Comparison of ENCODE assay signal across 12 mouse cellular contexts in genomic region chr7:16780076-16780475, GRCm38 (mm10). TPM values are rescaled to one million over a fixed set of nuclear protein-coding genes. Genes with fewer than 3 reads are reported as not detected.
A peak's percentile ranks its signal among the peaks of the same experiment; 100 is the strongest.
DNase-seq lines count a peak whose midpoint lies in the region; ATAC-seq and TF ChIP-seq lines count a peak whose summit lies in the region.
"Had no signal": no experiment of that assay in that cellular context is flagged by ENCODE, and none has a peak within 500 bp of the region (broad histone marks: within the 10 kb centered on the region; RNA-seq: fewer than 3 reads in every experiment).

No protein-coding gene starts in this region.

- H3K27me3 ChIP-seq in intestine, postnatal 0 days (replicated peaks; ENCODE audit: control insufficient read depth, insufficient read depth, low read length): no peaks in the 10 kb centered on the region

- no peaks in the 10 kb centered on the region for H3K9me3 ChIP-seq in intestine, postnatal 0 days (ENCODE audit: control insufficient read depth)

- H3K4me1 ChIP-seq in intestine, postnatal 0 days (replicated peaks; ENCODE audit: control insufficient read depth, insufficient read depth, low read length): peaks cover 8% of the 10 kb centered on the region

- peak; percentile 62 for DNase-seq in adrenal gland, adult 2 months
- no peak for DNase-seq in adrenal gland, adult 8-10 months
- peak; percentile 52 for DNase-seq in MN1 (ENCODE audit: low spot score)
- peak; percentile 37 to 46 for DNase-seq in heart, postnatal 14 days
- peak; percentile 85 to 91 for DNase-seq in lung, adult 18-20 months
- DNase-seq in layer of hippocampus, adult 11-12 months (ENCODE audit: low spot score): no peak
- DNase-seq in thymus, postnatal 10 days (ENCODE audit: low spot score in 2 of 2): no peak
- DNase-seq: midbrain, embryonic 14.5 days had no signal

- TF ChIP-seq CTCF in intestine, postnatal 0 days (IDR thresholded peaks at IDR 0.05; ENCODE audit: low read depth): no peak

- H3K9ac ChIP-seq in intestine, postnatal 0 days (ENCODE audit: low read depth, low read length): no peak overlapping the region

- no peak overlapping the region for H3K4me2 ChIP-seq in intestine, postnatal 0 days (replicated peaks; ENCODE audit: low read depth)

- H3K4me3 ChIP-seq in intestine, postnatal 0 days (ENCODE audit: low read depth, low read length): no peak overlapping the region

- 62% methylated on average over 5 of the region's 5 CpGs for WGBS in intestine, postnatal 0 days

- H3K36me3 ChIP-seq in intestine, postnatal 0 days (ENCODE audit: control insufficient read depth, insufficient read depth): no peaks in the 10 kb centered on the region

- intact Hi-C loops in heart, postnatal 14 days (cut with DNase I): loop anchor here (2.0 to 5.0 kb wide), 2 partner anchors 19 to 33 kb away; no protein-coding TSS in a partner anchor

- no peak overlapping the region for H3K27ac ChIP-seq in intestine, postnatal 0 days (ENCODE audit: low read depth, low read length)

- no peak for ATAC-seq in intestine, postnatal 0 days

RNA-seq across cellular contexts. Expression of gene Slc1a5, which starts 1.1 kb away (rescaled TPM):
- 100 to 1,000 TPM; 144 to 291 TPM for total RNA-seq in adrenal gland, adult 2 months (2021)
- polyA plus RNA-seq in adrenal gland, adult 2 months (2012; rRNA removed): 220 and 344 TPM in 2 replicates
- total RNA-seq in adrenal gland, adult 8-10 months (2022): 100 to 1,000 TPM in 1 of 4 experiments, 10 to 100 TPM in 3; 77.8 to 202 (median 91.2) TPM
- 10 to 100 TPM; 26.5 to 35.4 TPM for total RNA-seq in heart, postnatal 14 days (2021)
- polyA plus RNA-seq in intestine, postnatal 0 days (2015; fragmentation: Nextera tagmentation; extraction: Ambion mirVana): 19.8 and 22.8 TPM in 2 replicates

RNA-seq across cellular contexts. Expression of gene Strn4, which starts 35.6 kb away (rescaled TPM):
- 10 to 100 TPM; 58.9 to 64.1 TPM for total RNA-seq in adrenal gland, adult 2 months (2021)
- 121 and 138 TPM in 2 replicates for polyA plus RNA-seq in adrenal gland, adult 2 months (2012; rRNA removed)
- 100 to 1,000 TPM in 1 of 4 experiments, 10 to 100 TPM in 3; 62.2 to 100 (median 74.6) TPM for total RNA-seq in adrenal gland, adult 8-10 months (2022)
- 10 to 100 TPM; 65.3 to 69.1 TPM for total RNA-seq in heart, postnatal 14 days (2021)
- polyA plus RNA-seq in intestine, postnatal 0 days (2015; fragmentation: Nextera tagmentation; extraction: Ambion mirVana): 33.7 and 35.8 TPM in 2 replicates

RNA-seq across cellular contexts. Expression of gene Fkrp, which starts 36.5 kb away (rescaled TPM):
- total RNA-seq in adrenal gland, adult 2 months (2021): 10 to 100 TPM; 23.9 to 29.5 TPM
- polyA plus RNA-seq in adrenal gland, adult 2 months (2012; rRNA removed): 46.3 and 49.6 TPM in 2 replicates
- 10 to 100 TPM; 22.0 to 26.2 (median 24.9) TPM for total RNA-seq in adrenal gland, adult 8-10 months (2022)
- 10 to 100 TPM; 42.8 to 45.5 TPM for total RNA-seq in heart, postnatal 14 days (2021)
- polyA plus RNA-seq in intestine, postnatal 0 days (2015; fragmentation: Nextera tagmentation; extraction: Ambion mirVana): 12.3 and 12.7 TPM in 2 replicates

RNA-seq across cellular contexts. Expression of gene Ap2s1, which starts 41.9 kb away (rescaled TPM):
- 100 to 1,000 TPM; 138 to 139 TPM for total RNA-seq in adrenal gland, adult 2 months (2021)
- polyA plus RNA-seq in adrenal gland, adult 2 months (2012; rRNA removed): 331 and 352 TPM in 2 replicates
- total RNA-seq in adrenal gland, adult 8-10 months (2022): 100 to 1,000 TPM; 127 to 153 (median 133) TPM
- 100 to 1,000 TPM in 1 of 2 experiments, 10 to 100 TPM in 1; 89.4 to 102 TPM for total RNA-seq in heart, postnatal 14 days (2021)
- 316 and 329 TPM in 2 replicates for polyA plus RNA-seq in intestine, postnatal 0 days (2015; fragmentation: Nextera tagmentation; extraction: Ambion mirVana)

RNA-seq across cellular contexts. Expression of gene Ceacam9, which starts 58.3 kb away (rescaled TPM):
- not detected for total RNA-seq in adrenal gland, adult 2 months (2021)
- polyA plus RNA-seq in adrenal gland, adult 2 months (2012; rRNA removed): not detected in 2 replicates
- not detected for total RNA-seq in adrenal gland, adult 8-10 months (2022)
- not detected for total RNA-seq in heart, postnatal 14 days (2021)
- not detected in 2 replicates for polyA plus RNA-seq in intestine, postnatal 0 days (2015; fragmentation: Nextera tagmentation; extraction: Ambion mirVana)
- total RNA-seq: hematopoietic stem cell, adult 5-6 weeks had no signal
- polyA plus RNA-seq: embryonic facial prominence, embryonic 14.5 days; midbrain, embryonic 14.5 days; small intestine, adult 2 months had no signal

Comparison
In these comparisons a context has a peak if more than half of its experiments do, and no peak if none do; other contexts are left out.
1. DNase-seq: peak in adrenal gland, adult 2 months (single experiment), MN1 (single experiment), heart, postnatal 14 days (2 of 2) and lung, adult 18-20 months (2 of 2); none in adrenal gland, adult 8-10 months (single experiment), layer of hippocampus, adult 11-12 months (single experiment) and thymus, postnatal 10 days (0 of 2).